Mouse (Mus musculus) ES-Bruce4 (cell line): ENCODE results near the gene G430095P16Rik. TPM values are rescaled to one million over a fixed set of nuclear protein-coding genes. Genes with fewer than 3 reads are reported as not detected.
A peak's percentile ranks its signal among the peaks of the same experiment; 100 is the strongest.

ENCODE experiments used
- H3K27ac ChIP-seq: 2 replicates; pipeline ENCODE4 v1.5.1; 2012; ENCODE audit warnings: low read length, inconsistent platforms; ENCODE audit not compliant: insufficient read depth
- H3K27me3 ChIP-seq: 2 replicates; pipeline ENCODE4 v1.6.1; 2012; ENCODE audit warnings: mild to moderate bottlenecking, low read length, inconsistent platforms; ENCODE audit not compliant: control insufficient read depth, poor library complexity, insufficient read depth, severe bottlenecking
- H3K36me3 ChIP-seq: 2 replicates; pipeline ENCODE4 v1.6.1; 2012; ENCODE audit warnings: inconsistent platforms, mild to moderate bottlenecking, low read length, moderate library complexity; ENCODE audit not compliant: control insufficient read depth, poor library complexity, insufficient read depth, severe bottlenecking
- H3K4me1 ChIP-seq: one replicate; pipeline ENCODE4 v1.8.1; 2011; ENCODE audit warnings: low read length; ENCODE audit not compliant: control insufficient read depth, insufficient read depth
- H3K4me3 ChIP-seq: 2 replicates; pipeline ENCODE4 v1.5.1; 2011; ENCODE audit warnings: low read depth, mild to moderate bottlenecking, low read length
- H3K9ac ChIP-seq: 2 replicates; pipeline ENCODE4 v1.6.1; 2012; ENCODE audit warnings: low read depth, mild to moderate bottlenecking, inconsistent platforms; ENCODE audit not compliant: poor library complexity, severe bottlenecking
- H3K9me3 ChIP-seq: replicated peaks from 2 replicates; pipeline ENCODE4 v1.6.1; 2012; ENCODE audit warnings: mild to moderate bottlenecking, low read length, inconsistent platforms; ENCODE audit not compliant: control insufficient read depth, poor library complexity, insufficient read depth, severe bottlenecking
- CTCF ChIP-seq: IDR thresholded peaks from one replicate; pipeline ENCODE4 v1.8.1; 2011; ENCODE audit warnings: low read depth, low read length
- EP300 ChIP-seq: IDR thresholded peaks from 2 replicates; pipeline ENCODE4 v1.6.1; 2011; ENCODE audit warnings: low read depth, low read length; ENCODE audit not compliant: insufficient read depth
- POLR2A ChIP-seq: IDR thresholded peaks from one replicate; pipeline ENCODE4 v1.8.1; 2011; ENCODE audit warnings: low read length; ENCODE audit not compliant: insufficient read depth
- polyA plus RNA-seq: library from polyadenylated mRNA; stranded (reverse); fragments of >200 nt; gene quantifications from 2 replicates; pipeline ENCODE4 v1.2.4, GENCODE M21; 2011; ENCODE audit warnings: low read depth; ENCODE audit not compliant: missing spikeins, insufficient read depth, insufficient read length

The G430095P16Rik gene
- polyA plus RNA-seq, 1 experiment = not detected

GRCm38 (mm10) chr8:84686191-84687002 lies 36.4 kb upstream of the G430095P16Rik start, which contains the start of gene Trmt1:
Gene Trmt1 (plus strand): TSS chr8:84686307.
- H3K27me3 ChIP-seq = no peaks in the 10 kb centered on the region
- H3K9me3 ChIP-seq = no peaks in the 10 kb centered on the region
- peaks cover 3% of the 10 kb centered on the region for H3K4me1 ChIP-seq
- peaks cover 26% of the 10 kb centered on the region for H3K36me3 ChIP-seq
- H3K27ac ChIP-seq = peak within 1 kb of the TSS; percentile 95
- TF ChIP-seq CTCF (no peak), EP300 (no peak), POLR2A (no peak)
- H3K9ac ChIP-seq = peak within 1 kb of the TSS; percentile 100
- H3K4me3 ChIP-seq = peak within 1 kb of the TSS; percentile 73

- Histone ChIP-seq H3K36me3 (peaks cover 29% of the 10 kb centered on the region), H3K4me1 (peaks cover 3% of the 10 kb centered on the region), H3K4me3 (peak overlapping the region; percentile 86), H3K27ac (peak overlapping the region; percentile 95), H3K9ac (peak overlapping the region; percentile 100), H3K9me3 (no peaks in the 10 kb centered on the region), H3K27me3 (no peaks in the 10 kb centered on the region)
- TF ChIP-seq EP300 = no peak
- TF ChIP-seq CTCF = no peak
- no peak for TF ChIP-seq POLR2A
These were observed 35.7 kb upstream of the G430095P16Rik start for GRCm38 (mm10) chr8:84687003-84687704.

- Histone ChIP-seq H3K4me1 (peaks cover 3% of the 10 kb centered on the region), H3K36me3 (peaks cover 30% of the 10 kb centered on the region), H3K9me3 (no peaks in the 10 kb centered on the region), H3K9ac (peak within 1 kb of the TSS; percentile 100), H3K4me3 (peak within 1 kb of the TSS; percentile 86), H3K27me3 (no peaks in the 10 kb centered on the region), H3K27ac (peak within 1 kb of the TSS; percentile 95)
- TF ChIP-seq CTCF (no peak), EP300 (peak; percentile 59; the same call in 1 of the 2 replicates), POLR2A (no peak)
These were observed 35.1 kb upstream of the G430095P16Rik start, which contains the start of gene Nacc1 for GRCm38 (mm10) chr8:84687705-84688100. Gene Nacc1 (minus strand): TSS chr8:84687862.

GRCm38 (mm10) chr8:84689091-84689915 lies 33.5 kb upstream of the G430095P16Rik start:
- H3K27me3 ChIP-seq = no peaks in the 10 kb centered on the region
- peak overlapping the region; percentile 95 for H3K9ac ChIP-seq
- peak overlapping the region; percentile 52; the same call in 1 of the 2 replicates for H3K27ac ChIP-seq
- peak overlapping the region; percentile 89 for H3K4me3 ChIP-seq
- peaks cover 34% of the 10 kb centered on the region for H3K36me3 ChIP-seq
- TF ChIP-seq EP300 (peak; percentile 27; the same call in 1 of the 2 replicates), CTCF (peak; percentile 3), POLR2A (no peak)
- H3K9me3 ChIP-seq = no peaks in the 10 kb centered on the region
- H3K4me1 ChIP-seq = peaks cover 3% of the 10 kb centered on the region

- TF ChIP-seq POLR2A = no peak
- no peak for TF ChIP-seq CTCF
- no peak for TF ChIP-seq EP300
- Histone ChIP-seq H3K27me3 (no peaks in the 10 kb centered on the region), H3K4me3 (no peak overlapping the region), H3K9me3 (no peaks in the 10 kb centered on the region), H3K36me3 (peaks cover 56% of the 10 kb centered on the region), H3K27ac (no peak overlapping the region), H3K9ac (no peak overlapping the region), H3K4me1 (no peaks in the 10 kb centered on the region)
These were observed 29.5 kb upstream of the G430095P16Rik start for GRCm38 (mm10) chr8:84693332-84693731.
